Mouse (Mus musculus): ENCODE results near the gene Pla2g4c.

The Pla2g4c gene

DNA sequence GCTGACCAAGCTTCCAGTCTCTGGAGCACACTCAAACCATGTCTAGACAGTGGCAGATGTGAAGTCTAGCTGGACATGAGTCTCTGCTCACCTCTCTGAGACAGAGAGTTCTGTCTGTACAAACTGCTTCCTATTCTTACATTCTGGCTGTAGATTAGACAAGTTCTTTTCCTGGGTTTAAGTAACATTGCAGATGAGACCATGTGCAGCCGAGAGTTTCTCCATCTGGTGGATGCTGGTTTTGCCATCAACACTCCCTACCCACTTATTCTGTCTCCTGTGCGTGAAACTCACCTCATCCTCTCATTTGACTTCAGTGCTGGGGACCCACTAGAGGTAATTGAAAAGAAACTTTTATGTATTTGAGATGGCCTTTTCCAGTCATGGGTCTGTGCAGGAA is 56.1 kb downstream of the Pla2g4c start:
- peak; percentile 1 to 2 for DNase-seq (ENCODE audit: low spot score in 2 of 2)

- DNase-seq (ENCODE audit: low spot score in 2 of 2) = no peak
These were observed 73.4 kb downstream of the Pla2g4c start, which contains the start of gene Cabp5 for GRCm38 (mm10) chr7:13397832-13398231. Gene Cabp5 (plus strand): TSS chr7:13398132.

Data from left cerebral cortex, adult 9 months (tissue).